Mouse (Mus musculus) C2C12 (cell line): Measurements from ENCODE around the gene Zzz3.

Experiments used
- CEBPB ChIP-seq: IDR thresholded peaks from one replicate; pipeline ENCODE4 v1.6.1; 2011; ENCODE audit warnings: low read depth, mild to moderate bottlenecking, control low read depth, moderate library complexity
- CTCF ChIP-seq: IDR thresholded peaks from one replicate; pipeline ENCODE4 v1.5.1; 2011; ENCODE audit not compliant: control insufficient read depth, insufficient read depth, insufficient read length
- MAX ChIP-seq: IDR thresholded peaks from one replicate; pipeline ENCODE4 v1.6.1; 2011; ENCODE audit warnings: mild to moderate bottlenecking, control low read depth

DNA sequence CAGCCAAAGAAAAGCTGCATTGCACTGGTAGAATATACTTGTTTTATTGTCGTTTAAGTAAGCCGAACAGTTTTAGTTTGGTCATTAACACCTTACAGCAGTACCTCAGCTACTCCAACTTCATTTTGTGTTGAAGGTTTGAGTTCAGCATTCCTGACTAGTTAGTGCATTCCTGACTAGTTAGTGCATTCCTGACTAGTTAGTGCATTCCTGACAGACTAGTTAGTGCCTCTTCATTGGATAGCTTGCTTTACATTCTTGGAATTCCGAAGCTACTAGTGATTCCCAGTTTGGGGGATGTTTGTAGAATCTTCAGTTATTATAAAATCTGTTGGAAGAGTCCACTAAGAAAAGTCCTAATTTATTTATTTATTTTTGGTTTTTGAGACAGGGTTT lies 7.4 kb downstream of the Zzz3 start:
- TF ChIP-seq CTCF, result no peak
- no peak for TF ChIP-seq CEBPB
- no peak for TF ChIP-seq MAX
